Mouse (Mus musculus) adrenal gland (tissue): Measurements from ENCODE around the gene Fam167b.

Experiments
- microRNA-seq, 2 experiments: library from miRNA; unstranded; fragments of <30 nt; microRNA quantifications; one replicate each; pipeline ENCODE4; 2019

Gene Fam167b

Small RNA genes lying within 50 kb of the gene (microRNA-seq; reads per million reads assigned to microRNA genes)
- 0 reads per million in 2 experiments for gene Mir8119
